Mouse (Mus musculus) olfactory bulb, adult 2 months (tissue): ENCODE results near the gene Pilrb2.

ENCODE experiments used
- CTCF ChIP-seq: fragments of 200-500 bp; IDR thresholded peaks from 2 replicates; pipeline ENCODE4 v1.5.1; 2012; ENCODE audit warnings: low read depth, mild to moderate bottlenecking, low read length, moderate library complexity; ENCODE audit not compliant: insufficient read depth
- POLR2A ChIP-seq: fragments of 200-500 bp; IDR thresholded peaks from 2 replicates; pipeline ENCODE4 v1.6.1; 2012; ENCODE audit warnings: mild to moderate bottlenecking, low read depth, low read length, moderate library complexity; ENCODE audit not compliant: insufficient read depth

- no peak for TF ChIP-seq CTCF
- TF ChIP-seq POLR2A = no peak
Observed at GRCm38 (mm10) chr5:137885894-137886293, 14.3 kb upstream of the Pilrb2 start.
